ENCODE assay signal across 17 mouse cellular contexts in the genomic region with DNA sequence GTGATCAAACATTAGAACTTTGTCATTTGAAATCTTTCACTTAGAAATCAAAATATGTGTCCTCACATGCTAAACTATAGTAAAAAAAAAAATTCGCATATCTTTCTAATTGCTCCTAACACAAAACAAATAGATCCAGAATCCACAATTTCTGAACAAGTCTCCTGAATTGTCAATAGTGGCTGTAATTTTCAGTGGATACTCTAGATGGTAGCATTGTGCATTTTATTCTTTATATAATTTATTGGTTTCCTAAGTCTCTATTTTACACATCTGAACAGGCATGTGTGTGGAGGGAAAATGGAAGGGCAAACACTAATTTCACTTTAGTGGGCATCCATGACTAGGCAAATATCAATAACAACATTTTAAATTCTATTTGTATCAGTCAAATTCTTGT.
A peak's percentile ranks its signal among the peaks of the same experiment; 100 is the strongest.
DNase-seq lines count a peak whose midpoint lies in the region; ATAC-seq lines count a peak whose summit lies in the region.
"Had no signal": no experiment of that assay in that cellular context is flagged by ENCODE, and none has a peak within 500 bp of the region (broad histone marks: within the 10 kb centered on the region; RNA-seq: fewer than 3 reads in every experiment).

No protein-coding gene starts in this region.

- no peaks in the 10 kb centered on the region for H3K36me3 ChIP-seq in kidney, embryonic 16.5 days (ENCODE audit: insufficient read depth, low read length)
- H3K36me3 ChIP-seq in midbrain, embryonic 14.5 days (ENCODE audit: control insufficient read depth, insufficient read depth, low read length), result no peaks in the 10 kb centered on the region
- no peaks in the 10 kb centered on the region for H3K36me3 ChIP-seq in midbrain, embryonic 15.5 days (replicated peaks)
- H3K36me3 ChIP-seq: embryonic facial prominence, embryonic 13.5 days; hindbrain, embryonic 15.5 days; limb, embryonic 12.5 days; neural tube, embryonic 12.5 days had no signal

- no peak for ATAC-seq in kidney, embryonic 16.5 days (ENCODE audit: low FRiP score, low TSS enrichment)
- no peak for ATAC-seq in midbrain, embryonic 14.5 days (ENCODE audit: low FRiP score, low TSS enrichment)
- no peak for ATAC-seq in midbrain, embryonic 15.5 days (replicated peaks)

- H3K4me2 ChIP-seq in kidney, embryonic 16.5 days (replicated peaks; ENCODE audit: low read depth, low read length), result no peak overlapping the region
- H3K4me2 ChIP-seq in midbrain, embryonic 14.5 days (ENCODE audit: low read length), result no peak overlapping the region
- H3K4me2 ChIP-seq in midbrain, embryonic 15.5 days, result no peak overlapping the region
- H3K4me2 ChIP-seq: embryonic facial prominence, embryonic 13.5 days; heart, embryonic 11.5 days; hindbrain, embryonic 15.5 days; limb, embryonic 12.5 days; neural tube, embryonic 12.5 days had no signal

- H3K27me3 ChIP-seq in kidney, embryonic 16.5 days (ENCODE audit: insufficient read depth, low read length), result peaks cover 3% of the 10 kb centered on the region; the same call in 1 of the 2 replicates
- no peaks in the 10 kb centered on the region for H3K27me3 ChIP-seq in midbrain, embryonic 14.5 days (ENCODE audit: control insufficient read depth, insufficient read depth, low read length)
- no peaks in the 10 kb centered on the region for H3K27me3 ChIP-seq in midbrain, embryonic 15.5 days (replicated peaks)
- H3K27me3 ChIP-seq: hindbrain, embryonic 15.5 days; limb, embryonic 12.5 days; neural tube, embryonic 12.5 days had no signal

- H3K4me3 ChIP-seq in kidney, embryonic 16.5 days (ENCODE audit: low read length), result no peak overlapping the region
- H3K4me3 ChIP-seq in midbrain, embryonic 14.5 days (replicated peaks; ENCODE audit: low read depth, low read length), result no peak overlapping the region
- H3K4me3 ChIP-seq in midbrain, embryonic 15.5 days, result no peak overlapping the region
- H3K4me3 ChIP-seq: embryonic facial prominence, embryonic 13.5 days; hindbrain, embryonic 15.5 days; limb, embryonic 12.5 days; megakaryocyte, embryonic 14.5 days; neural tube, embryonic 12.5 days had no signal

- no peak overlapping the region for H3K27ac ChIP-seq in kidney, embryonic 16.5 days (ENCODE audit: low read length)
- H3K27ac ChIP-seq in midbrain, embryonic 14.5 days (replicated peaks; ENCODE audit: low read depth, low read length), result no peak overlapping the region
- no peak overlapping the region for H3K27ac ChIP-seq in midbrain, embryonic 15.5 days
- H3K27ac ChIP-seq: embryonic facial prominence, embryonic 13.5 days; hindbrain, embryonic 15.5 days; limb, embryonic 12.5 days; neural tube, embryonic 12.5 days had no signal

- 35% methylated on average over 1 of the region's 1 CpGs for WGBS in kidney, embryonic 16.5 days
- 31% methylated on average over 1 of the region's 1 CpGs for WGBS in midbrain, embryonic 14.5 days
- 36% methylated on average over 1 of the region's 1 CpGs for WGBS in midbrain, embryonic 15.5 days

- H3K4me1 ChIP-seq in kidney, embryonic 16.5 days (ENCODE audit: insufficient read depth, low read length), result no peaks in the 10 kb centered on the region
- H3K4me1 ChIP-seq in midbrain, embryonic 14.5 days (ENCODE audit: control insufficient read depth, insufficient read depth, low read length), result no peaks in the 10 kb centered on the region
- no peaks in the 10 kb centered on the region for H3K4me1 ChIP-seq in midbrain, embryonic 15.5 days
- H3K4me1 ChIP-seq: embryonic facial prominence, embryonic 13.5 days; hindbrain, embryonic 15.5 days; limb, embryonic 12.5 days; megakaryocyte, embryonic 14.5 days; neural tube, embryonic 12.5 days had no signal

- H3K9me3 ChIP-seq in kidney, embryonic 16.5 days (ENCODE audit: low read length), result no peaks in the 10 kb centered on the region
- H3K9me3 ChIP-seq in midbrain, embryonic 14.5 days (ENCODE audit: control insufficient read depth, low read length), result no peaks in the 10 kb centered on the region
- no peaks in the 10 kb centered on the region for H3K9me3 ChIP-seq in midbrain, embryonic 15.5 days
- H3K9me3 ChIP-seq: embryonic facial prominence, embryonic 13.5 days; hindbrain, embryonic 15.5 days; limb, embryonic 12.5 days; megakaryocyte, embryonic 14.5 days; neural tube, embryonic 12.5 days had no signal

- H3K9ac ChIP-seq in kidney, embryonic 16.5 days (replicated peaks; ENCODE audit: low read length), result no peak overlapping the region
- no peak overlapping the region for H3K9ac ChIP-seq in midbrain, embryonic 14.5 days (replicated peaks; ENCODE audit: low read length)
- no peak overlapping the region for H3K9ac ChIP-seq in midbrain, embryonic 15.5 days
- H3K9ac ChIP-seq: embryonic facial prominence, embryonic 13.5 days; hindbrain, embryonic 15.5 days; limb, embryonic 12.5 days; neural tube, embryonic 12.5 days had no signal

- peak; percentile 17 for DNase-seq in embryo, embryonic 10.5 days (ENCODE audit: low spot score)
- no peak for DNase-seq in embryo, embryonic 10 days (ENCODE audit: low spot score)
- peak; percentile 1 for DNase-seq in kidney, adult 9 months
- peak; percentile 45 for DNase-seq in midbrain, embryonic 14.5 days
- DNase-seq in telencephalon, adult 2 months (ENCODE audit: low read depth, low spot score), result peak; percentile 2
- no peak for DNase-seq in frontal cortex, postnatal 14 days (ENCODE audit: low spot score in 2 of 2)
- DNase-seq: adrenal gland, postnatal 10 days; cerebellum, adult 11-12 months; right cerebral cortex, adult 18-20 months had no signal

Comparison
In these comparisons a context has a peak if more than half of its experiments do, and no peak if none do; other contexts are left out.
1. DNase-seq: peak in embryo, embryonic 10.5 days (single experiment), kidney, adult 9 months (single experiment), midbrain, embryonic 14.5 days (single experiment) and telencephalon, adult 2 months (single experiment); none in embryo, embryonic 10 days (single experiment) and frontal cortex, postnatal 14 days (0 of 2).